Mouse (Mus musculus) left cerebral cortex, postnatal 25 days (tissue): ENCODE measurements around the gene Calcb. TPM values are rescaled to one million over a fixed set of nuclear protein-coding genes. Genes with fewer than 3 reads are reported as not detected.
"Not testable (repeated sequence)": the region's sequence is repeated elsewhere in the genome, so short reads cannot be mapped to it uniquely, and the experiment has no call there.

Source experiments
- DNase-seq, 2 experiments: peaks; one replicate each; pipeline ENCODE4 v3.0.0; 2022; ENCODE audit warnings: low spot score in 2 of 2, mixed read lengths in 1 of 2
- intact Hi-C: fragments of 180-260 bp; cut with DNase I; formaldehyde crosslinking; loops from one replicate; pipeline ENCODE4 v1.15.1; 2025
- total RNA-seq, 2 experiments: library from RNA; stranded (reverse); gene quantifications; 2 replicates each; pipeline ENCODE4 v1.2.3; 2021

The Calcb gene
- total RNA-seq: not detected

DNA sequence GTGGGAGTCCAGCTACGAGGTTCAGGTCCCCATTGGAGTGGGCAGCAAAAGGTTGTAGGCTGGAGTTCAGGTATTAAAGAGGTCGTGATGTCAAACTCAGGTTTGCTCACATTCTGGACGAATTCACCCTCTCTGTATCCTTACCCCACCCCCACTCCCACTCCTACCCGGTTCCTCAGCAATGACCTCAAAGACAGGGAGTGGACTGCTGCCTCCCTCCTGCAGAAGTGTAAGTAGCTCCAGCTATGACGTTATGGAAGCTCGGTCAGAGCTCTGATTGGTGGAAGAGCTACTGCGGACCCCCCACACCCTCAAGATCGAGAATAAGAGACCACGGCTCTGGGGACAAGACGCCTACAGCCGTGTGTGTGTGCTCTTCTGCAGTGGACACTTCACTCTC lies at the start of gene Calcb:
Calcb (plus strand) TSS at position 344 of the 400 bp plus-strand sequence.
- no peak for DNase-seq
- intact Hi-C loops: loop anchor here (5.0 kb wide), 1 partner anchor 136 kb away; no protein-coding TSS in a partner anchor

DNA sequence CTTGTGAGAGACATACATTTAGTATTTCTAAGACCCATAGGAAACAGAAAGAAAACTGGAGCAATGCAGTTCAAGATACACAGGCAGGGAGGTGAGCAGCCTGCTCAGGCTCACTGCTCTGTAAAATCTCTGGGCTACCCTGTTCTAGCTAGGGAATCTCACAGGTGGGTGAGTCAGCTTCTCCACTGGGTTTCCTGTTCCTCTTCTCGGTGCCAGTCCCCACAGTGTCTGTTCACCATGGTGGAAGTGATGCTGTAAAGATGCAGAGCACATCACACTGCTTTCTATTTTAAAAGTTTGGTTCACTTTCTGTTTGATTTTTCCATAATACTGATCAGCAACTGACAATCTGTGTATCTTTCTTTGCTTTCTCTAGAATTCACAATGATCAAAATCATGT lies 47.0 kb upstream of the Calcb start:
- DNase-seq: no peak
- intact Hi-C loops: loop anchor here (5.0 kb wide), 2 partner anchors 89 to 146 kb away; no protein-coding TSS in a partner anchor

DNA sequence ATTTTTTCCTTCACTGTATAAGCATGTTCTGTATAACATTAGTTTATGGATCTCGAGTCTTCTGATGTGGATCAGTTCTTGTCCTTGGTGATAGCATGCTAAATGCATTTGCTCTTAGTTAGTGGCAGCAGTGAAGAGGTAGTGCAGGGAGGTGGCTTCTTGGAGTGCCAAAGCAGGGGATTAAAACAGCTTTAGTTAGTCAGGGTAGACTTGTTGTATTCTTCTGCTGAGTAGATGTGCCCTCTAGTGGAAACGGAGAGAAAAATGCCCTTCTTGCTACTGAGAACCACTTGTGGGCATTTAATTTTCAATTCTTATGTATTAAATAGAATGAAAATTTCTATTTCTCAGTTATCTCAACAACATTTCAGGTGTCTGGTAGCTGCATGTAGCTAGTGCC lies 45.7 kb upstream of the Calcb start:
- intact Hi-C loops: loop anchor here (5.0 kb wide), 2 partner anchors 90 to 145 kb away; no protein-coding TSS in a partner anchor
- peak; percentile 11 to 33 for DNase-seq

DNA sequence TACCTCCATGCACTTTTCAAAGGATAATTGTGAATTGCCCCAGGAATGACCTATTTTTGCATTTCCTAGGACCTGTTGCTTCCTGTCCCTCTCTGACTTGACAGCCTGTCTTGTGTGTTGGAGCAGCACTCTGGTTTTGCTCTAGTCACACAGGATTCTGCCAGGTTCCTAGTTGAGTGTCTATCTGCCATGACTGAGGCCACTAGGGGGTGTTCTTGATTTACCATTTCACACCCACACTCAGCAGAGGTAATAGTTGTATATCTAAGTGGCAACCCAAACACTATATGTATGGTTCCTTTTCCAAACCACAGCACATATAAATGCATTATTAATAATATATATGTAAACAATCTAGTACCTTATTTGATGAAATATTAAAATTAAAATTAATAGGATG lies 26.1 kb upstream of the Calcb start:
- no peak for DNase-seq
- intact Hi-C loops: no loop called here

DNA sequence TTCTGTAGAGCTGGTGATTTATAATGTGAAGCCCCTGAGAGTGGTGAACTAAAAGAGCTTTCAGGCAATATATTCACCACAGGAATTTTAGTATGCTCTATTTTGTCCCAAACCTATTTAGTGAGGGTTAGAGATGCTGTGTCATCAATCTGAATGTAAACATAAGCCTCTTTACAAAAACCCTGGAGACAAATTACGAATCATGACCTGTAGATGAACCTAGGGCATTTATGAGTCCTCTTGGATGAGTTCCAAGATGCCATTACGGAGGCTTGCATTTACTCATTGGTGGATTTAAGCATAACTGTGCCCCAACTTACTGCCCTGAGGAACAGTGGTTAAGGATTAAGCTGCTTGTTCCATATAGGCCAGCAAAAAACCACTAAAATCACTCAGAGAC lies 17.6 kb upstream of the Calcb start:
- no peak for DNase-seq
- intact Hi-C loops: no loop called here

DNA sequence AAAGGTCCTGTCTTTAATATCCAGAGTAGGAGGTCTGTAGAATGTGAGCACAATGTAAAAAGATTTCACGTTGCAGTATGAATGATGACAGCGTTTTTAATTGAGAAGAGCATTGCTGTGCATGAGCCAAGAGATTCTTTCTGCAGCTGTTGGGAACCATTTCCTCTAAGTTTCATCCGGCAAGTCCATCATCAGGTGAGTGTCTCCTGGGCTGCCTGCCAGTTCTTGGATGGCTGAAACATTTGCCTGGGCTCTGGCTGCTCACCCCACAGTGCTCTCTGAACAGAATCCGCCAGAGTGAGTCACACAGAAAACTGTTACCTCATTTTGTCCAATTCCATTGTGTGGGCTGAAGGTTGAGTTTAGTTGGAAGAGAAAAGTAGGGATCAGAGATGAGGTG lies 11.7 kb upstream of the Calcb start:
- intact Hi-C loops: no loop called here

GRCm38 (mm10) chr7:114707398-114707797 lies 11.0 kb upstream of the Calcb start:
- intact Hi-C loops: no loop called here
- no peak for DNase-seq

More for the DNA sequence above, 11.7 kb upstream of the Calcb start:
- peak; percentile 7 to 11 for DNase-seq

GRCm38 (mm10) chr7:114710419-114710818 lies 8.0 kb upstream of the Calcb start:
- intact Hi-C loops: no loop called here
- DNase-seq: no peak

DNA sequence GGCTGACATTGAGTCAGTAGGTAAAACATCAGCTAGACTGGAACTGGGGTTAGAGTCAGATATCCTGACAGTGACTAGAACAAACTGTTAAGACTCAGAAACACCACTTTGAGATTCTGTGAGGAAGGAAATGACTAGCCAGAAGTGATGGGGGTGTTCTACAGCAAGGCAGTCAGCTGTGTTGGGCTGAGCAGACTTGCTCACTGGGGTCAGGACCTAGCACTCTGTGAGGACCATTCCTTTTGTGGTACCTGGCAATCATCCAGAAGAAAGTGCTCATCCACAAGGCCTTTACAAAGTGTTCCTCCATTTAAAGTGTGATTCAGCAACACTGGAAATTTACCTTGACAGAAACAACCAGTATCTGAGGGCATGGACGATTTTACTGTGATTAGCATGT lies 5.9 kb upstream of the Calcb start:
- DNase-seq: no peak
- intact Hi-C loops: no loop called here

- peak in 1 of 2 experiments; percentile 12 for DNase-seq
Observed at GRCm38 (mm10) chr7:114719381-114720131, 1.1 kb downstream of the Calcb start.

DNA sequence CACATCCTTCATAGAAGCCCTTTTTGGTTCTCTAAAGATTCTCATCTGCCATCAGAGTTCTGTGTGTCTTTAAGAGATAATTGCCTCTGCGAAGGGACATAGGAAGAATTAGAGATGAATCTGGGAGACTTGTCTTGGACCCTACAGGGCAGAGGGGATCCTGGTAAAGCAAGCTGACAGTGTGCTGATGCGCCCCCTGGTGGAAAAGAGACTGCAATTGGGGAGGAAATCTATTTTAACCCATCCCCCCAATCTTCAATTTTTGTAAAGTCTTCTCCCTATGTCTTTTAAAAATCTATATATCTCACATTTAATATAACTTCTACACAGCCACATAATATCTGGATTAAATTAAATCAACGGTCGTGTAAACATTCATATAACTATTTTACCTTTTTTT lies 11.3 kb downstream of the Calcb start:
- DNase-seq, intact Hi-C loops: not testable (repeated sequence)

More at GRCm38 (mm10) chr7:114719381-114720131, 1.1 kb downstream of the Calcb start:
- intact Hi-C loops: loop anchor here (5.0 kb wide), 1 partner anchor 137 kb away; no protein-coding TSS in a partner anchor

GRCm38 (mm10) chr7:114731175-114731574 lies 12.7 kb downstream of the Calcb start:
- DNase-seq: no peak
- intact Hi-C loops: no loop called here

- intact Hi-C loops: loop anchor here (2.0 kb wide), 1 partner anchor 85 kb away; no protein-coding TSS in a partner anchor
- DNase-seq: not testable (repeated sequence)
Observed at GRCm38 (mm10) chr7:114731700-114732099, 13.3 kb downstream of the Calcb start.

DNA sequence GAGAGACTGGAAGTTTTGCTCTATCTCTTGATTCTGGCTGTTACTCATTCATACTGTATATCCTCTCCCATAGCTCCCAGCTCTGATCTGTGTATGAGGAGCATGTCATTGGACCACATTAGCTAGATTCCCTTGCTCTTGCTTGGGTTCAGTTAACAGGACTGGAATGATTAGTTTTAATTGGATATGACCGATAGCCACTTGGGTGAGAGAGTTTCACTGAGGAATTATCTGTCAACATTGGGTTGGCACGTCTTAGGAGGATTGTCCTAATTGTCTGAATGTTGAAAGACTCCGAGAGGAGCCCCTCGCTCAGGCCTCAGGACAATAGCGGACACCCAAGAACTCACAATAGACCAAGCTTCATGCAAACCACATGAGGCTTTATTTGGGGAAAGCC lies 17.8 kb downstream of the Calcb start:
- no peak for DNase-seq
- intact Hi-C loops: no loop called here

DNA sequence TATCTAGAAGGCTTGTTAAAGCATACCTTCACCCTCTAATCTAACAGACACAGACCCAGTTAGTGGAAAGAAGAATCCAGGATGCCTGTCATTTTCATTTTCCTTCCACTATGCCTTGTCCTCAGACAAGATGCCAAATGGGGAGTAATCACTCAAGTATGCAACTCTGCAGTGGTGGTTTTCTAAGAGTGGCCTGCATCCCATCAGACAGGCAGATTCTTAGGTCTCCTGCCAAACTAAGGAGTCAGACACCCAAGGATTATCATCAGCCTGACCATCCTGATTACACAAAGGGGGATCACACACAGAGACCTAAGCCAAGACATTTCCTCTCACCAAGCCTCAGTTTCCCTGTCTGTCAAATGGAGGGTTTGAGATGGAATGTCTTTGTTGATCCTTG lies 19.7 kb downstream of the Calcb start:
- intact Hi-C loops: no loop called here
- DNase-seq: no peak

- intact Hi-C loops: no loop called here
- no peak for DNase-seq
Observed at GRCm38 (mm10) chr7:114740360-114741165, 22.1 kb downstream of the Calcb start.

- DNase-seq: no peak
- intact Hi-C loops: no loop called here
Observed at GRCm38 (mm10) chr7:114743022-114743780, 24.8 kb downstream of the Calcb start, which contains the start of gene Insc. Insc (plus strand) TSS chr7:114743694.

DNA sequence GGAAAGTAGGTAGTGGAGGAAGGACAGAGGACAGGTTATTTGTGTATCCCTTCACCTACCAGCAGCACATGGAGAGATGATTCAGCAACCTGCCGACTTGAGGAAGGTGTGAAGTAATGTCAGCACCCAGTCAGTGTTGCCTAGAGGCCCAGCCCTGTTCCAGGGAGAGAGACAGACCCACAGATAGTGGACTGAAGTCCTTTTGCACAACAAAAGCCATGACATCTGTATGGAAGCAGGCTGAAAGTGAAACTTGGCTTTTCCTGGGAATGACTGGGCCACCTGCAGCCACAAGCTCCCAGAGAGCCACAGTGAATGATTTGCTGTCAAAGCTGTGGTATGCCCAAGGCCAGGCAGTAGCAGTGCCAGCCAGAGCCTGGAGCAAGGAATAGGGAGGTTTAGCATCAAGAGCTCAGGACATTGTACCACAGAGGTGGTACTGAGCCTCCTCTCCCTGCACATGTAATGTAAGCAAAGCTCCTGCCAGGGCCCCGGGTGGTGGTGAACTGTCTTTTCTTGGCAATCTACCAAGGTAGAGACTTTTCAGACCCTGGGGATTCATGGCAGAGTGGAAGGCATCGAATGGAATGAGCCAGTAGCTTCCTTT lies 26.3 kb downstream of the Calcb start:
- DNase-seq: no peak
- intact Hi-C loops: no loop called here

DNA sequence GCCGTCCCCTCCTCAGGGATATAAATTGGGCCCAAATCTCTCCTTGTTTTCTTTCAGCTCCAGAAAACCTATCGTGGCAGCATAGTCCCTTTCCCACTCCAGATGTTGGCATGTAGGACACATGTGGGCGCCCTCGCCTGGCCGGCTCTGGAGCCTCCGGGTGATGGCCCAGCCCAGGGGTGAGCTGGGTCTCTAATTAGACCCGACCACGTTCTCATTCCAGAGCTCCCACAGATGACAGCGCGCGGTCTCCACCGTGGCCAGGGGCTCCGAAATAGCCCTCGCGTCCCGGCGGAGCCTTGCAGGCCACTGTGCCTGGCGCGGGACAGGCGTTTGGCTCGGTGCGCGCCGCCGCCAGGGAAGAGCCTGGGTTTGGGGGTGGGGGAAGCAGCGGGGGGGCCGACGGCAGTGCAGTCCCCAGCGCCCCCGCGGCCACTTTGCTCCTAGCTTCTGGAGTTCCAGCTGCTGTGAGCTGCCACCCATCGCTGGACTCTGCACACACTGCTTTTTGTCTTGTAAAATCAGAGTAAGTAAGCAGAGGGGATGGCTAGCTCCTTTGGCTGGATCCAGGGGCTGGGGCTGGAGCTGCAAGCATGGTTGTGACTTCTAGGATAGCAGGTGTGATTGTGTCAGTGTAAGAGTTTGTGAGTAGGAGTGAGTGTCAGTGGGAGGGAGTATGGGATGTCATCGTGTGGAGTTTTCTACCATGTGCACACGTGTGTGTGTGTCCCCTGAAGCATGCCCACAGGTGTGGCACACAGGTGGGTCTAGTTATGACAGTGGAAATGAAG lies 27.2 kb downstream of the Calcb start:
- no peak for DNase-seq
- intact Hi-C loops: no loop called here
